Mouse (Mus musculus) adipocyte (in vitro differentiated cells): ENCODE data around the gene OR5BS1P.
"Not testable (repeated sequence)": the region's sequence is repeated elsewhere in the genome, so short reads cannot be mapped to it uniquely, and the experiment has no call there.

Source experiments
- DNase-seq: peaks from one replicate; pipeline ENCODE4 v3.0.0-alpha.2; 2016; ENCODE audit warnings: low spot score

OR5BS1P gene

GRCm38 (mm10) chr15:98469596-98469995, at the start of gene OR5BS1P:
OR5BS1P (plus strand) TSS chr15:98469896.
- DNase-seq, result no peak

DNA sequence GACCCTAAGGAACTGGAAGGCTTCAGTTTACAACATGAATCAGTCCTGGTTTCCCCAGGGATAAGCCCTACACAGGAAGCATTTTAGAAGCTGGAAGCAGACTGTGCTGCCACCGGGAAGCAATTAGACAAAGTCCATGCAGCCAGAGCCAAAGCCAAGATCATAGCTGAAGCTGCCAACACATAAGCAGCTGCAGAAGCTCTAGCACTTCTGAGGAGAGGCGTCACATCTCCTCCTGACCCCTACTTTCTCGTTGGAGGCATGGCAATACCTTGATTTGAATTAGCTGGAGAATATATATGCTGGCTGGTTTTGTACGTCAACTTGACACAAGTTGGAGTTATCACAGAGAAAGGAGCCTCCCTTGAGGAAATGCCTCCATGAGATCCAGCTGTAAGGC, 48.8 kb upstream of the OR5BS1P start:
- no peak for DNase-seq

DNA sequence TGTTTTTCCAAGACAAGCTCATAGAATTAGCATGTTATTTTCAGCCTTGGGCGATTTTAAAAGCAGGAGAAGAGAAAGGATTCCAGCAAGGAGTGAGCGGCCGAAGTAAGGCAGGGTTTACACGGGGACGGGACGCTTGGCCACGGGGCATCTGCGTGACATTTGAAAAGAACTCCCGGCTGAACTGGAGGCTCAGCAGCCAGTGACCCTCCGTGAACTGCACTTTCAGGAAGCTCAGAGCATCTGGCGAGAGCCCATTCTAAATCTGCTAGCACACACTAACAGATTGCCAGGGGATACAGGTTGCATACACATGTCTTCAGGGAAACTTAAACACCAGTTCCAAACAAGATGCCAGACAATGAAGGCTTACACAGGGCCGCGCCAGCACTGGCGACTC, 45.4 kb upstream of the OR5BS1P start:
- DNase-seq, result no peak

DNA sequence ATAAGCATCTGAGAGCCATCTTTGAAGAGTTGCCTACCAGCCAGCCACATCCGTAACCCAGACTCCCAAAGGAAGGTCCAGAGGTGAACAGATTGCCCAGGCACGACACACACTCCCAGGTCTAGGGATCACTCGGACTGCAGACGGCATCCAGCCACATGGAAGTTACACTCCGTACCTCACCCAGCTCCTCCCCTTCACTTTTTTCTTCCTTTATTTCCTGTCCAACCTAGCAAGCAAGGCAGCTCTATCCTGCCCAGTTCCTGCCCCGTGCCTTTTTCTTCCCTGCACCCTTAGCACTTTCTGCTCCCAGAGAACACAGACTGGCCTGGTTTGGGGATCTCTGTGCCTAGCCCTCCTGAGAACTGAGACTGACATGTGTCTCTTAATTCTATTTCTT, 44.9 kb upstream of the OR5BS1P start:
- DNase-seq, result no peak

DNA sequence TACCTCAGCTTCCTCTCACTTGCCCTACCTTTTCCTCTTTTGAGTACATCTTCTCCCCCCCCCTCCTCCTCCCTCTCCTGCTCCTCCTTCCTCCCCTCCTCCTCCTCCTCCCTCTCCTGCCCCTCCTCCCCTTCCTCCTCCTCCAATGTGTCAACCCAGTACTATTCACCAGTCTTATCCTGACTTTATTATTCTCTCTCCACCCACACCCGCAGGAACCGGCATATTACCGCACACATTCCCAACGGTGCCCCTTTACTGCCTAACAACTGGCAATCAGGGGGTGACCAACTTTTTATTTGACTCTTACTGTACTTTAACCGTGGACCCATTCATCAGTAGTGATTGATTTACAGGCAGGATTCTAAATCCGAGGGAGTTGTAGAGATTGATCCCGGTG, 44.5 kb upstream of the OR5BS1P start:
- DNase-seq, result no peak

- DNase-seq, result not testable (repeated sequence)
Measured at GRCm38 (mm10) chr15:98430925-98431324, 38.8 kb upstream of the OR5BS1P start, which contains the start of gene Olfr282. Olfr282 (plus strand) TSS chr15:98431225.

DNA sequence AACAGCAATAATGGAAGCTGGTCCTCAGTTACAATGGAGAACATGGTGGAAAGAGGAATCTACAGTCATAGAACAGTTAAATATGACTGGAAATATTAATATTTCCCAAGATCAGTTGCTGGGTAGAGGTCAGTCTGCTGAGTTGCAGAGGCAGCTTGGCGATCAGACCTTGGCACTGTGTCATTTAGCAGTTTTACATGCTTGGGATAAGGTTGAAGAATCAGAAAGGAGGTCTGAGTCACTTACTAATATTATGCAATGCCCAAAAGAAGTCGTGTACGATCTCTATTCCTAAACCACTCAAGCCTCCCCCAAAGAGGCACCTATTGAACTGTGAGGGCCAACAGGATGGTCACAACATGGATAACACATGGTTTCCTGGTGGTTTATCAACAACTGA, 25.1 kb upstream of the OR5BS1P start:
- DNase-seq, result peak; percentile 61

DNA sequence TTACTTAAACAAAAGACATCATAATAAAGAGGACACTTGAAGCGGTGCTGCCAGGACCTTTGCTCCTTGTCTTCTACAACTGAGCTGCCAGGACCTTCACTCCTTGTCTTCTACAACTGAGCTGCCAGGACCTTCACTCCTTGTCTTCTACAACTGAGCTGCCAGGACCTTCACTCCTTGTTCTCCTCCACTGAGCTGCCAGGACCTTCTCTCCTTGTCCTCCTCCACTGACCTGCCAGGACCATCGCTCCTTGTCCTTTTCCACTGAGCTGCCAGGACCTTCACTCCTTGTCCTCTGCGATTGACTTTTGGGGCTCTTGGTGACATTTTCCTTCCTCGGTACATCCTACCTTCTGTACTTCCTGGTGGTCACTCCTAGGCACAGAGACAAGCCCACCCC, 21.2 kb upstream of the OR5BS1P start:
- no peak for DNase-seq

DNA sequence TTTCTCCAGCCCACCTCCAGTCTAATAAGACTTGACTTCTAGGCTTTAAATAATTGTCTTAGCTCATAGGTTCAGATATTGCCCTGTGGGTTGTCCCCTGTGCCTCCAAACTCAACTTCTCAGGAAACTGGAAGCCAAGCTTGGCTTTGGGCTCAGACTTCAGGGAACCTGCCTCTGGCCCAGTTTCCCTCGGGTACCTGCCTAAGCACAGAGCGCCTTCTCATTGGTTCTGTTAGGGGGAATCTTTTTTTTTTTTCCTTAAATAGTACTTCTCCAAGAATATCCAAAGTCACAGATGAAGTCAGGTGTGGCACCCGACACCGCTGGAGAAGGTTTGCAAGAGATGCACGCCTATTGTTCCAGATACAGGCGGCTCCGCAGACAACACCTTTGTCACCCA, 17.4 kb upstream of the OR5BS1P start, which contains the start of gene Olfr281:
Gene Olfr281, plus strand, starts transcription at position 301 of the 400 bp plus-strand sequence.
- no peak for DNase-seq

DNA sequence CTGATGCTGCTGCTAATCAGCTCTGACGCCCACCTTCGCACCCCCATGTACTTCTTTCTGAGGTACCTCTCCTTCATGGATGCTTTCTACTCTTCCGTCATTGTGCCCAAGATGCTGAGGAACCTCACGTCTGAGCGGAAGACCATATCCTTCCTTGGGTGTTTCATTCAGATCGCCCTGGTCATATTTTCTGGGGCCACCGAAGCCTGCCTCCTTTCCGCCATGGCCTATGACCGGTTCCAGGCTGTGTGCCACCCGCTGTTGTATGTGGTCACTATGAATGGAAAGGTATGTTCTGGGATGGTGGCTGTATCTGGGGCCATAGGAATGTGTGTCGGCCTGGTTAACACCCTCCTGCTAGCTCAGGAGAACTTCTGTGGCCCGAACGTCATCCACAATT, 1.8 kb downstream of the OR5BS1P start:
- no peak for DNase-seq

GRCm38 (mm10) chr15:98474958-98475357, 5.3 kb downstream of the OR5BS1P start:
- DNase-seq, result no peak

DNA sequence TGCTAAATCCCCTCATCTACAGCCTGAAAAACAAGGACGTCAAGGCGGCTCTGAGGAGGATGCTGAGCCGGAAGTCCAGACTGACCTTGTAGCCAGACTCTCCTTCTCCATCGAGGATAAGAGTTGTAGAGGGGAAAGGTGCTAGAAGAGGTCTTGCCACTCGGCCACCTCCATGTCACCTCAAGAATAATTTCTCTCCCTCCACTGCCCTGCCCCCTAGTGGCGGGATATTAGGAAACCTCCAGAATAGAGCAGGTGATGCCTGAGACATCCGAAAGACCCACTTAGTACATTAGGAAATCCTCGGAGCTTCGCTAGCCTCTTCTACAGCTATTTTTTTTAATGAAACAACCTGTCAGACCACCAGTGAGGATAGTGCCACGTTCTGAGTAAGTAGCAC, 5.7 kb downstream of the OR5BS1P start:
- DNase-seq, result peak; percentile 40

- DNase-seq, result no peak
Measured at GRCm38 (mm10) chr15:98476281-98476680, 6.6 kb downstream of the OR5BS1P start.

GRCm38 (mm10) chr15:98479568-98480102, 9.9 kb downstream of the OR5BS1P start:
- no peak for DNase-seq

- DNase-seq, result no peak
Measured at GRCm38 (mm10) chr15:98482701-98483100, 13.0 kb downstream of the OR5BS1P start, which contains the start of gene Lalba. Lalba (minus strand) TSS chr15:98482721.

- DNase-seq, result no peak
Measured at GRCm38 (mm10) chr15:98483907-98484886, 14.5 kb downstream of the OR5BS1P start.

DNA sequence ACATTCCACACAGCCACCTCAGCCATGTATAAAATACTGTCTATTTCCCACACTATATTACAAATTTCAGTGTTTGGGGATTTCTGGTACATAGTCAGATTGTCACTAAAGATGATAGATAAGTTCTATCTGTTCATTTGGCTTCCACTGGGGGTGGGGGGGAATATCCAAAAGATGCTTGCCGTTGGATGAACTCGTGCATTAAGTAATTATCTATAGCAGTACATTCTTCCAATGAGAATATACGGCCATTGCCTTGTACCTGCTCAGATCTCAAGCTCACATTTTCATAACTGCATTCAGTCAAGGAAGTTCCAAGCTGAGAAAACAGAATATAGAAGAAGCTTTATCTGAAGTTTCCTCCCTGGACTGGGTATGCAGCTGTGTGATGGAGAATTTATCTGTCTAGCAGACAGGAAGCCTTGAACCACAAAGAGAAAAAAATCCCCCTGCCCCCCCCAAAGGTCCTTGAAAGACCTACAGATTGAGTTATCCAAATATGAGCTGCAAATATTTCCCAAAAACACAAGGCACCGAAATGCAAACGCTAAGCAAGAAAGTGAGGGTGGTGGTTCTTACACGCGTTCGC, 16.8 kb downstream of the OR5BS1P start:
- no peak for DNase-seq

GRCm38 (mm10) chr15:98491332-98491731, 21.6 kb downstream of the OR5BS1P start:
- no peak for DNase-seq

DNA sequence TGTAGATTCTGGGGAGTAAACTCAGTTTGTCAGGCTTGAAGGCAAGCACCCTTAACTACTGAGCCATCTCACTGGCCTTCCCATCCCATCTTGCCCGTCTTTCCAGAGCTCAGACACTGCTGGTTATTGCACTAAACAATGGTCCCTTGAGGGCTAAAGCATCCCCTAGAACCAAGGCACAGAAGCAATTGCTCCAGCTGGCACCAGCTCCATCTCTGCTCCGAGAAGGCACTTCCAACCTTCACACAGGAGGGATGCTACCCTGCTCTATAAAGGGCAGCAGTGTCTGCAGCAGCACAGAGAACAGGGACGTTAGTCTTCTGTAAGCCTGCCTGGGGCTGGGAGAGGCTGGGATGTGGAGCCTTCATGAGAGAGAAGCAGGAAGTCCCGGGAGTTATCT, 22.4 kb downstream of the OR5BS1P start, which contains the start of gene Olfr279:
Gene Olfr279, plus strand, starts transcription at position 301 of the 400 bp plus-strand sequence.
- DNase-seq, result no peak

DNA sequence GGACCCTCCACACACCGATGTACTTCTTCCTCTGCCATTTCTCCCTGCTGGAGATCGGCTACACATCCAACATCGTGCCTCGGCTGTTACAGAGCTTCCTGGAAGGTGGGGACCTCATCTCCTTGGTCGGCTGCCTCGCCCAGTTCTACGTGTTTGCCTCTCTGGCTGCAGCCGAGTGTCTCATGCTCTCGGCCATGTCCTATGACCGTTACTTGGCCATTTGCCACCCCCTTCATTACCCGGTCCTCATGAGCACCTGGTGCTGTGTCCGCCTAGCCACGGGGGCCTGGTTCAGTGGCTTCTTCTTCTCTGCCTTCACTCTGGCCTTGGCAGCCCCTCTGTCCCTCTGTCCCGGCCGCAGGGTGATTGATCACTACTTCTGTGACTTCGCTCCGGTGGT, 27.9 kb downstream of the OR5BS1P start:
- no peak for DNase-seq

- DNase-seq, result no peak
Measured at GRCm38 (mm10) chr15:98503317-98503716, 33.6 kb downstream of the OR5BS1P start.

- peak; percentile 53 for DNase-seq
Measured at GRCm38 (mm10) chr15:98504514-98504913, 34.8 kb downstream of the OR5BS1P start.
